Mouse (Mus musculus): ENCODE results near the gene Nfatc3. TPM values are rescaled to one million over a fixed set of nuclear protein-coding genes. Genes with fewer than 3 reads are reported as not detected.

Gene Nfatc3
- polyA plus RNA-seq, 2 experiments, result 7.8 to 27.2 TPM

DNA sequence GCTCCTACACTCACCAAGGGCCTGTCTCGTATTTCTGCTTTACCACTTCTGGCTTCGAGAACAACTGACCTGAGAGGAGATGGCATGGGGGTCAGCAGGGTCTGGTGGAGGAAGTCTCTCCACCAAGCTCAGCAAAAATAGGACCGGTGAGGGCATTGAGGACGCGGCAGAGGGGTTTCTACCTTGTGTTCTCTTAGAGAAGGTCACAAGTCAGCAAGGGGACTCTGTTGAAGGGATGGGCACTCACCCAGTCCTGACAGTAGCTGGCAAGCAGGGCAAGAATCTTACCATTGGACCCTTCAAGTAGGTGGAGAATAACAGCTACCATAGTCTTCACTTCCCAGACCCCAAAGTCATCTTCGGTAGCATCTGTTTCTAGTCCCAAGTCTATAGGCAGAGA is 75.3 kb downstream of the Nfatc3 start:
- Histone ChIP-seq H3K36me3 (ENCODE audit: control insufficient read depth, insufficient read depth, low read length) (peaks cover 41% of the 10 kb centered on the region), H3K4me3 (replicated peaks; ENCODE audit: low read length) (no peak overlapping the region), H3K27ac (replicated peaks; ENCODE audit: low read depth, low read length) (no peak overlapping the region), H3K27me3 (ENCODE audit: control insufficient read depth, insufficient read depth, low read length) (peaks cover 43% of the 10 kb centered on the region), H3K9me3 (ENCODE audit: control insufficient read depth, low read length) (no peaks in the 10 kb centered on the region), H3K9ac (ENCODE audit: low read depth, low read length, severe bottlenecking) (no peak overlapping the region), H3K4me2 (replicated peaks; ENCODE audit: low read depth, low read length, severe bottlenecking) (no peak overlapping the region), H3K4me1 (ENCODE audit: control insufficient read depth, insufficient read depth, low read length) (peaks cover 16% of the 10 kb centered on the region)
- ATAC-seq (ENCODE audit: low FRiP score, low read depth) (no peak), DNase-seq (ENCODE audit: low spot score) (no peak)
- WGBS, result 65% methylated on average over 6 of the region's 6 CpGs
- no peak for TF ChIP-seq POLR2A (IDR thresholded peaks at IDR 0.05; ENCODE audit: borderline replicate concordance, extremely low read depth, insufficient read depth, insufficient read length)

DNA sequence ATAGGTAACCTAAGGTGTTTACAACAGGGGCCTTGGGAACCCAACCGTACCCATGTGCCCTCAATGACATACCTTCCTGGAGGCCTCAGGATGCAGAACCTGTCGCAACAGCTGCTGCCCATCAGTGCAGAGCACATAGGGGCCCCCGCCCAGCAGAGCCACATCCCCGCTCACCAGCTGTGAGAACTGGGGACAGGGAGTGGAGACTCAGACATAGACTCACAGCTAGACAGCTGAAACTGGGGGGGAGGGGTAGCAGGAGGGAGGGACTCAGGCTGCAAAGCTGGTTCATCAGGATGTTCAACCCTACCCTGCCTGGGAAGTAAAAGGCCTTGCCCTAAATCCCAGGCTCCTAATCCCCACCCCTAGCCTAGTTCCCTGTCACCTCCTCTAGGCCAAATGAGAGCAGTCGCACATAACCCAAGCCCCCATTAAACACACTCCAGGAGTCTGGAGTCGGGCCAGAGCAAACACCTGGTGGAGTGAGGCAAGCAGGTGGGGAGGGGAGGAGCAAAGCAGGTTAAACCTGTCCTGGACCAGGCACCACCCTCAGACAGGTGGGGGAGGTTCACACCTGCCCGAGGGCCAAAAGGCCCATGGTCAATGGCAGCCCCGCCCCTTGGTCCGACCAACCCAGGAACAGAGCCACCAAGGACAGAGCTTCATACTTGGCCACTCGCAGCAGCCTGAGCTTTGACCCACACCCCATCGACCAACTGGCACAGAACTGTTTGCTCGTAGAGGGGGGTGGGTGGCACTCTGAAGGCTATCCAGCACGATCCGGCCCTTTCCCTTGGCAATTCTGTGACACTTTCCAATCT is 76.3 kb downstream of the Nfatc3 start:
- Histone ChIP-seq H3K9ac (ENCODE audit: low read depth, low read length, severe bottlenecking) (no peak overlapping the region), H3K4me3 (replicated peaks; ENCODE audit: low read length) (peak overlapping the region; percentile 49; the same call in 1 of the 2 replicates), H3K4me1 (ENCODE audit: control insufficient read depth, insufficient read depth, low read length) (peaks cover 16% of the 10 kb centered on the region), H3K27me3 (ENCODE audit: control insufficient read depth, insufficient read depth, low read length) (peaks cover 43% of the 10 kb centered on the region), H3K27ac (replicated peaks; ENCODE audit: low read depth, low read length) (no peak overlapping the region), H3K36me3 (ENCODE audit: control insufficient read depth, insufficient read depth, low read length) (peaks cover 33% of the 10 kb centered on the region), H3K9me3 (ENCODE audit: control insufficient read depth, low read length) (no peaks in the 10 kb centered on the region), H3K4me2 (replicated peaks; ENCODE audit: low read depth, low read length, severe bottlenecking) (peak overlapping the region; percentile 93; the same call in 1 of the 2 replicates)
- WGBS, result 10% methylated on average over 14 of the region's 14 CpGs
- DNase-seq (ENCODE audit: low spot score) (peak; percentile 62), ATAC-seq (ENCODE audit: low FRiP score, low read depth) (peak; percentile 44)
- no peak for TF ChIP-seq POLR2A (IDR thresholded peaks at IDR 0.05; ENCODE audit: borderline replicate concordance, extremely low read depth, insufficient read depth, insufficient read length)

DNA sequence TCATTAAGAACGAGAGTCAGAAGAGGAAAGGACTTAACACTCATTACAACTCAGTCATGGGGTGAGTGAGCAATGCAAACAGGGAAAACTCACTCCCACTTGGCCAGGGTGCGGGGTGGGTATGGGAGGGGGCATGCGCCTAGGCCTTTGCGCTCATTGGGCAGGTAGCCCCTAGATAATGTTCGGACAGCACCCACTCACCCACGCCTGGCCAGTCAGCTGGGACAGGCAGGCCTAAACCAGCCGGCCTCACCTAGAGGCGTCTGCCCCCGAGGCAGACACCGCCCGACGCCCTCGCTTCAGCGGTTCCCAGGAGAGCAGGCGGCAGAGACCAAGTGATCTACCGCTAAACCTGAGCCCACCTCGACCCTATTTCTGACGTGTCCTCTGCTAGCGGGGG is 77.0 kb downstream of the Nfatc3 start:
- ATAC-seq (ENCODE audit: low FRiP score, low read depth) (no peak), DNase-seq (ENCODE audit: low spot score) (no peak)
- Histone ChIP-seq H3K9ac (ENCODE audit: low read depth, low read length, severe bottlenecking) (peak overlapping the region; percentile 48; the same call in 1 of the 2 replicates), H3K27ac (replicated peaks; ENCODE audit: low read depth, low read length) (no peak overlapping the region), H3K4me3 (replicated peaks; ENCODE audit: low read length) (peak overlapping the region; percentile 49), H3K9me3 (ENCODE audit: control insufficient read depth, low read length) (no peaks in the 10 kb centered on the region), H3K4me1 (ENCODE audit: control insufficient read depth, insufficient read depth, low read length) (peaks cover 16% of the 10 kb centered on the region), H3K27me3 (ENCODE audit: control insufficient read depth, insufficient read depth, low read length) (peaks cover 43% of the 10 kb centered on the region), H3K4me2 (replicated peaks; ENCODE audit: low read depth, low read length, severe bottlenecking) (peak overlapping the region; percentile 93), H3K36me3 (ENCODE audit: control insufficient read depth, insufficient read depth, low read length) (peaks cover 27% of the 10 kb centered on the region)
- TF ChIP-seq POLR2A (IDR thresholded peaks at IDR 0.05; ENCODE audit: borderline replicate concordance, extremely low read depth, insufficient read depth, insufficient read length), result no peak
- 3% methylated on average over 19 of the region's 19 CpGs for WGBS

DNA sequence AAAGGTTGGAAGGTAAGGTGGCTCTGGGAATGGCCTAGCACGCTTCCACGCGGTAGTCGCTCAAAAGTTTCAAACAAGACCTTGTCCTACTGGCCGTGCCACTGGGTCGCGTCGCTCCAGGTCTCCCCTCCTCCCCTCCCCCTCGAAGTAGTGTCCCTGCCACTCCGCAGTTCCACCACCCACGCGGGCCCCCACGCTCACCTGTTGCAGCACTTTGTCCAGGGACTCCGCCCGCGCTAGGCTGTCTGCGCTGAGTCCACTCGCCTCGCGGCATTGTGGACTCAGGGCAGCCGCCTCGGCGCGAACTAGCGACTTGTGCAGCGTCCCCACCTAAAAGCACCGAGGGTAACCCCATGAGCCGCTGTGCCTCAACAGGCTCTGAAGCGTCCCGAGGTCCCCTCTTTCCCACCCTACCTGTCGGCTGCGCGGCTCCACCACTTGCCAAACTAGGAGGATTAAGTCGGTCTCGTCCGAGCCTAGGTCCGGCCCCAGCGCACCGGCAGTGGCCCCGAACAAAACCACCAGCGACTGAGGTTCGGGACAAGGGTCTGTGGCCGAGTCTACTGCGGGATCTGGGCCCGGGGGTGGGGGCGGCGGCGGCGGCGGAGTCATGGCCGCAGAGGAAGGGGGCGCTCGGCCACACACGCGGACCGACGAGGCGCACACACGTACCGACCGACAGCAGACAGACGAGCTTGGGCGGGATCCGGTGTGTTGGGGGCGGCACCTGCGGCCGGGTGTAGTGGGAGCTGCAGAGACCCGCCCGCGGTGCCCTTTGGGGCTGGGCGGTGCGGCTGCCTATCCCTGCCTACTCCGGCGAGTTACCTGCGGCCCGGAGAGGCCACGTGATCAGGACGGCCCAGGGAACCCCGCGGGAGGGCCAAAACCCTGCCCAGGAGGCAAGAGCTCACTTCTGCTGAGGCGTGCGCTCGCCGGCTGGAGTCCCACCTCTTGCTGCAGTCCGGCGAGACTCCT is 77.8 kb downstream of the Nfatc3 start, which contains the start of gene Esrp2:
Gene Esrp2 (minus strand): TSS at position 819 of the 975 bp plus-strand sequence.
- DNase-seq (ENCODE audit: low spot score) (no peak), ATAC-seq (ENCODE audit: low FRiP score, low read depth) (peak; percentile 28; the same call in 1 of the 2 replicates)
- H3K9ac ChIP-seq (ENCODE audit: low read depth, low read length, severe bottlenecking), result peak within 1 kb of the TSS; percentile 54
- H3K27ac ChIP-seq (replicated peaks; ENCODE audit: low read depth, low read length), result no peak within 1 kb of the TSS
- peaks cover 16% of the 10 kb centered on the region for H3K4me1 ChIP-seq (ENCODE audit: control insufficient read depth, insufficient read depth, low read length)
- H3K27me3 ChIP-seq (ENCODE audit: control insufficient read depth, insufficient read depth, low read length), result peaks cover 43% of the 10 kb centered on the region
- H3K36me3 ChIP-seq (ENCODE audit: control insufficient read depth, insufficient read depth, low read length), result peaks cover 19% of the 10 kb centered on the region
- TF ChIP-seq POLR2A (IDR thresholded peaks at IDR 0.05; ENCODE audit: borderline replicate concordance, extremely low read depth, insufficient read depth, insufficient read length), result no peak
- peak within 1 kb of the TSS; percentile 49 for H3K4me3 ChIP-seq (replicated peaks; ENCODE audit: low read length)
- H3K4me2 ChIP-seq (replicated peaks; ENCODE audit: low read depth, low read length, severe bottlenecking), result peak within 1 kb of the TSS; percentile 93
- H3K9me3 ChIP-seq (ENCODE audit: control insufficient read depth, low read length), result no peaks in the 10 kb centered on the region
- 1% methylated on average over 74 of the region's 86 CpGs for WGBS

Data from limb, embryonic 14.5 days (tissue).